Mouse (Mus musculus) MEL (cell line): Measurements from ENCODE around the gene Map3k12. TPM values are rescaled to one million over a fixed set of nuclear protein-coding genes. Genes with fewer than 3 reads are reported as not detected.

Source experiments
- DNase-seq: peaks from one replicate; pipeline ENCODE4 v3.0.0; 2011; ENCODE audit warnings: low read depth, low spot score
- H3K27ac ChIP-seq: 2 replicates; pipeline ENCODE4 v1.5.1; 2012; ENCODE audit warnings: low read depth, mild to moderate bottlenecking, control low read depth, low read length, moderate library complexity; ENCODE audit not compliant: control insufficient read depth
- H3K27me3 ChIP-seq, 2 experiments: fragments of 150-350 bp in 1 of 2; sonication (generic) in 1 of 2; 2 replicates each; pipeline ENCODE4 v1.6.1; 2012; ENCODE audit warnings: low read length in 2 of 2, mild to moderate bottlenecking in 2 of 2, improper control_type of control experiment in 1 of 2, moderate library complexity in 1 of 2; ENCODE audit not compliant: insufficient read depth in 2 of 2, control insufficient read depth in 1 of 2
- H3K36me3 ChIP-seq, 2 experiments: 2 replicates each; pipeline ENCODE4 v1.6.1; 2012 to 2014; ENCODE audit warnings: low read length in 2 of 2, improper control_type of control experiment in 1 of 2, inconsistent platforms in 1 of 2, mild to moderate bottlenecking in 1 of 2; ENCODE audit not compliant: insufficient read depth in 2 of 2, control insufficient read depth in 1 of 2
- H3K4me1 ChIP-seq, 2 experiments: fragments of 150-350 bp in 1 of 2; sonication (generic) in 1 of 2; 2 replicates each; pipeline ENCODE4 v1.6.1; 2012; ENCODE audit warnings: low read length in 2 of 2, improper control_type of control experiment in 1 of 2, mild to moderate bottlenecking in 1 of 2; ENCODE audit not compliant: insufficient read depth in 2 of 2, control insufficient read depth in 1 of 2
- H3K4me3 ChIP-seq, 2 experiments: fragments of 150-350 bp in 1 of 2; sonication (generic) in 1 of 2; 2 replicates each; pipeline ENCODE4 v1.5.1; 2012; ENCODE audit warnings: low read depth in 2 of 2, low read length in 2 of 2, mild to moderate bottlenecking in 2 of 2, moderate library complexity in 2 of 2, control low read depth in 1 of 2, improper control_type of control experiment in 1 of 2; ENCODE audit not compliant: control insufficient read depth in 1 of 2, insufficient read depth in 1 of 2
- H3K79me2 ChIP-seq: 2 replicates; pipeline ENCODE4 v1.6.1; 2012; ENCODE audit warnings: mild to moderate bottlenecking, low read length, moderate library complexity; ENCODE audit not compliant: control insufficient read depth, poor library complexity, insufficient read depth
- H3K9ac ChIP-seq: 2 replicates; pipeline ENCODE4 v1.6.1; 2012; ENCODE audit warnings: low read depth, mild to moderate bottlenecking, control low read depth, low read length, moderate library complexity; ENCODE audit not compliant: control insufficient read depth, poor library complexity, severe bottlenecking
- H3K9me3 ChIP-seq: fragments of 150-350 bp; sonication (generic); replicated peaks from 2 replicates; pipeline ENCODE4 v1.6.1; 2012; ENCODE audit warnings: mild to moderate bottlenecking, low read length, improper control_type of control experiment, moderate library complexity; ENCODE audit not compliant: insufficient read depth
- BHLHE40 ChIP-seq: IDR thresholded peaks from 2 replicates; pipeline ENCODE4 v1.6.1; 2012; ENCODE audit warnings: low read depth, mild to moderate bottlenecking, inconsistent platforms, low read length, improper control_type of control experiment, borderline replicate concordance
- CHD1 ChIP-seq: IDR thresholded peaks from 2 replicates; pipeline ENCODE4 v1.6.1; 2012; ENCODE audit warnings: low read depth, mild to moderate bottlenecking, inconsistent platforms, low read length, improper control_type of control experiment
- CTCF ChIP-seq, 3 experiments: IDR thresholded peaks in 2 of 3; conservative IDR thresholded peaks in 1 of 3; 2 replicates each; pipeline ENCODE4 v1.5.1; 2011 to 2012; ENCODE audit warnings: low read length in 3 of 3, low read depth in 2 of 3, mild to moderate bottlenecking in 2 of 3, improper control_type of control experiment in 1 of 3, inconsistent platforms in 1 of 3, mixed read lengths in 1 of 3, moderate library complexity in 1 of 3; ENCODE audit not compliant: control insufficient read depth in 1 of 3, insufficient read depth in 1 of 3, poor library complexity in 1 of 3, severe bottlenecking in 1 of 3
- E2F4 ChIP-seq: IDR thresholded peaks from 2 replicates; pipeline ENCODE4 v1.6.1; 2011; ENCODE audit warnings: low read depth, low read length, improper control_type of control experiment, borderline replicate concordance
- ELF1 ChIP-seq: IDR thresholded peaks from 2 replicates; pipeline ENCODE4 v1.6.1; 2014; ENCODE audit warnings: low read depth, mild to moderate bottlenecking, inconsistent platforms, low read length, improper control_type of control experiment, moderate library complexity
- EP300 ChIP-seq, 2 experiments: IDR thresholded peaks; 2 replicates each; pipeline ENCODE4 v1.6.1; 2011; ENCODE audit warnings: improper control_type of control experiment in 2 of 2, low read length in 2 of 2, low read depth in 1 of 2, mild to moderate bottlenecking in 1 of 2
- ETS1 ChIP-seq: IDR thresholded peaks from 2 replicates; pipeline ENCODE4 v1.6.1; 2012; ENCODE audit warnings: low read depth, mild to moderate bottlenecking, inconsistent platforms, low read length, improper control_type of control experiment, moderate library complexity
- GABPA ChIP-seq: IDR thresholded peaks from 2 replicates; pipeline ENCODE4 v1.6.1; 2012; ENCODE audit warnings: low read depth, mild to moderate bottlenecking, inconsistent platforms, low read length, improper control_type of control experiment, moderate library complexity
- GATA1 ChIP-seq: IDR thresholded peaks from 2 replicates; pipeline ENCODE4 v1.6.1; 2011; ENCODE audit warnings: low read depth, low read length, improper control_type of control experiment
- HCFC1 ChIP-seq: IDR thresholded peaks from 2 replicates; pipeline ENCODE4 v1.6.1; 2012; ENCODE audit warnings: low read depth, mild to moderate bottlenecking, inconsistent platforms, low read length, improper control_type of control experiment, moderate library complexity
- JUND ChIP-seq: IDR thresholded peaks from 2 replicates; pipeline ENCODE4 v1.6.1; 2011; ENCODE audit warnings: low read depth, mild to moderate bottlenecking, improper control_type of control experiment, low read length
- KAT2A ChIP-seq: conservative IDR thresholded peaks from 2 replicates; pipeline ENCODE4 v1.6.1; 2012; ENCODE audit warnings: low read depth, low read length, improper control_type of control experiment, inconsistent platforms
- MAFK ChIP-seq: IDR thresholded peaks from 2 replicates; pipeline ENCODE4 v1.6.1; 2011; ENCODE audit warnings: low read depth, mild to moderate bottlenecking, low read length, improper control_type of control experiment, borderline replicate concordance
- MAX ChIP-seq: IDR thresholded peaks from 2 replicates; pipeline ENCODE4 v1.6.1; 2011; ENCODE audit warnings: low read length, improper control_type of control experiment
- MAZ ChIP-seq: IDR thresholded peaks from 2 replicates; pipeline ENCODE4 v1.6.1; 2012; ENCODE audit warnings: low read depth, mild to moderate bottlenecking, inconsistent platforms, low read length, improper control_type of control experiment
- MEF2A ChIP-seq: IDR thresholded peaks from 2 replicates; pipeline ENCODE4 v1.6.1; 2014; ENCODE audit warnings: low read depth, mild to moderate bottlenecking, inconsistent platforms, low read length, improper control_type of control experiment; ENCODE audit not compliant: poor library complexity, insufficient replicate concordance, severe bottlenecking; ENCODE audit errors: extremely low read depth
- MYB ChIP-seq: IDR thresholded peaks from 2 replicates; pipeline ENCODE4 v1.6.1; 2011; ENCODE audit warnings: mild to moderate bottlenecking, low read depth, low read length, improper control_type of control experiment
- MYC ChIP-seq: IDR thresholded peaks from 2 replicates; pipeline ENCODE4 v1.6.1; 2011; ENCODE audit warnings: low read depth, mild to moderate bottlenecking, low read length, improper control_type of control experiment, moderate library complexity
- NELFE ChIP-seq: IDR thresholded peaks from 2 replicates; pipeline ENCODE4 v1.6.1; 2011; ENCODE audit warnings: low read depth, low read length, improper control_type of control experiment
- POLR2A ChIP-seq, 2 experiments: IDR thresholded peaks; 2 replicates each; pipeline ENCODE4 v1.6.1; 2011 to 2012; ENCODE audit warnings: low read length in 2 of 2, mild to moderate bottlenecking in 2 of 2, control low read depth in 1 of 2, improper control_type of control experiment in 1 of 2, low read depth in 1 of 2, moderate library complexity in 1 of 2; ENCODE audit not compliant: control insufficient read depth in 1 of 2, insufficient read depth in 1 of 2, poor library complexity in 1 of 2
- POLR2AphosphoS2 ChIP-seq: IDR thresholded peaks from 2 replicates; pipeline ENCODE4 v1.6.1; 2011; ENCODE audit warnings: low read length, improper control_type of control experiment
- POLR2AphosphoS5 ChIP-seq: IDR thresholded peaks from 2 replicates; pipeline ENCODE4 v1.6.1; 2012; ENCODE audit warnings: low read depth, borderline replicate concordance, mild to moderate bottlenecking, inconsistent platforms, low read length, moderate library complexity, mixed read lengths
- RAD21 ChIP-seq: IDR thresholded peaks from 2 replicates; pipeline ENCODE4 v1.6.1; 2011; ENCODE audit warnings: mild to moderate bottlenecking, low read depth, low read length, improper control_type of control experiment
- RCOR1 ChIP-seq: IDR thresholded peaks from 2 replicates; pipeline ENCODE4 v1.6.1; 2012; ENCODE audit warnings: low read depth, mild to moderate bottlenecking, inconsistent platforms, low read length, improper control_type of control experiment
- SIN3A ChIP-seq: IDR thresholded peaks from 2 replicates; pipeline ENCODE4 v1.6.1; 2012; ENCODE audit warnings: low read length, improper control_type of control experiment, inconsistent platforms
- TAL1 ChIP-seq: IDR thresholded peaks from 2 replicates; pipeline ENCODE4 v1.6.1; 2012; ENCODE audit warnings: mild to moderate bottlenecking, inconsistent platforms, low read length, moderate library complexity, mixed read lengths
- TCF12 ChIP-seq: IDR thresholded peaks from 2 replicates; pipeline ENCODE4 v1.6.1; 2014; ENCODE audit warnings: low read depth, mild to moderate bottlenecking, inconsistent platforms, low read length, improper control_type of control experiment, moderate library complexity
- USF1 ChIP-seq: IDR thresholded peaks from 2 replicates; pipeline ENCODE4 v1.6.1; 2014; ENCODE audit warnings: low read depth, mild to moderate bottlenecking, inconsistent platforms, low read length, improper control_type of control experiment, moderate library complexity
- USF2 ChIP-seq, 2 experiments: IDR thresholded peaks; 2 replicates each; pipeline ENCODE4 v1.6.1; 2011 to 2012; ENCODE audit warnings: improper control_type of control experiment in 2 of 2, low read length in 2 of 2, borderline replicate concordance in 1 of 2, inconsistent platforms in 1 of 2, low read depth in 1 of 2, mild to moderate bottlenecking in 1 of 2; ENCODE audit not compliant: insufficient read depth in 1 of 2
- ZC3H11A ChIP-seq: IDR thresholded peaks from 2 replicates; pipeline ENCODE4 v1.6.1; 2012; ENCODE audit warnings: low read depth, mild to moderate bottlenecking, inconsistent platforms, low read length, improper control_type of control experiment
- ZKSCAN1 ChIP-seq: IDR thresholded peaks from 2 replicates; pipeline ENCODE4 v1.6.1; 2012; ENCODE audit warnings: low read depth, mild to moderate bottlenecking, inconsistent platforms, low read length, improper control_type of control experiment, moderate library complexity
- ZMIZ1 ChIP-seq: IDR thresholded peaks from 2 replicates; pipeline ENCODE4 v1.6.1; 2012; ENCODE audit warnings: low read depth, mild to moderate bottlenecking, inconsistent platforms, low read length, improper control_type of control experiment, moderate library complexity
- ZNF384 ChIP-seq: IDR thresholded peaks from 2 replicates; pipeline ENCODE4 v1.6.1; 2012; ENCODE audit warnings: low read depth, mild to moderate bottlenecking, inconsistent platforms, low read length, improper control_type of control experiment
- polyA plus RNA-seq, 2 experiments: library from polyadenylated mRNA; stranded (reverse) in 1 of 2; unstranded in 1 of 2; fragments of >175 nt in 1 of 2; fragments of >200 nt in 1 of 2; gene quantifications; 2 replicates each; pipeline versions ENCODE4 v1.2.1 to v1.2.4; 2012; ENCODE audit warnings: low replicate concordance in 2 of 2, low read depth in 1 of 2; ENCODE audit not compliant: insufficient read length in 2 of 2, insufficient read depth in 1 of 2, missing spikeins in 1 of 2
- total RNA-seq: library from RNA; depleted of rRNA; stranded (reverse); fragments of 300-350 nt; gene quantifications from 2 replicates; pipeline ENCODE4 v1.2.3, GENCODE M21; 2012

Gene Map3k12
- total and polyA plus RNA-seq, 3 experiments = 1.7 to 2.8 TPM; not detected in 1

GRCm38 (mm10) chr15:102517976-102518858 is 1.4 kb upstream of the Map3k12 start, which contains the start of gene Tarbp2 (continued):
- TF ChIP-seq ETS1 (peak; percentile 65; the same call in 1 of the 2 replicates), TAL1 (no peak; the same call in 1 of the 2 replicates), GATA1 (no peak), TCF12 (peak; percentile 80), MYC (peak; percentile 89)
- TF ChIP-seq, all 39 proteins: peak for 22

GRCm38 (mm10) chr15:102517631-102517975 is 739 bp upstream of the Map3k12 start:
- Histone ChIP-seq H3K36me3 (peaks cover 0 to 16% of the 10 kb centered on the region in 2 experiments; a peak in 2 of 4 replicates), H3K4me1 (peaks cover 5 to 20% of the 10 kb centered on the region in 2 experiments; a peak in 3 of 4 replicates), H3K9ac (peak overlapping the region; percentile 69), H3K27me3 (no peaks in the 10 kb centered on the region), H3K79me2 (peaks cover 17% of the 10 kb centered on the region), H3K4me3 (peak overlapping the region; percentile 70 to 78), H3K27ac (peak overlapping the region; percentile 55), H3K9me3 (no peaks in the 10 kb centered on the region)
- no peak for DNase-seq
- TF ChIP-seq USF1 = no peak
- TF ChIP-seq USF2 (IDR thresholded peaks at IDR 0.05; ENCODE audit: borderline replicate concordance in 1 of 2, insufficient read depth in 1 of 2, low read depth in 1 of 2, low read length in 2 of 2) = no peak
- TF ChIP-seq MAFK = no peak
- no peak for TF ChIP-seq GATA1
- no peak for TF ChIP-seq E2F4
- no peak for TF ChIP-seq ZKSCAN1
- no peak for TF ChIP-seq ZC3H11A
- TF ChIP-seq RCOR1 = no peak
- peak; percentile 81 for TF ChIP-seq MAZ
- TF ChIP-seq MYC = peak; percentile 65; the same call in 1 of the 2 replicates
- no peak for TF ChIP-seq JUND
- no peak for TF ChIP-seq MEF2A
- TF ChIP-seq MAX = peak; percentile 41; the same call in 1 of the 2 replicates
- peak; percentile 98 for TF ChIP-seq NELFE
- TF ChIP-seq ELF1 = no peak
- TF ChIP-seq KAT2A = no peak
- no peak for TF ChIP-seq ZNF384
- TF ChIP-seq BHLHE40 = no peak
- TF ChIP-seq POLR2A (IDR thresholded peaks at IDR 0.05; ENCODE audit: control insufficient read depth in 1 of 2, insufficient read depth in 1 of 2, low read depth in 1 of 2, low read length in 2 of 2, poor library complexity in 1 of 2) = peak; percentile 89 to 94
- peak; percentile 93 for TF ChIP-seq POLR2AphosphoS2
- no peak for TF ChIP-seq RAD21
- peak; percentile 99 for TF ChIP-seq ZMIZ1
- no peak for TF ChIP-seq CTCF (IDR thresholded peaks at IDR 0.05 in 2 of 3, conservative IDR thresholded peaks at IDR 0.05 in 1 of 3; ENCODE audit: control insufficient read depth in 1 of 3, insufficient read depth in 1 of 3, low read depth in 2 of 3, low read length in 3 of 3, poor library complexity in 1 of 3, severe bottlenecking in 1 of 3)
- TF ChIP-seq POLR2AphosphoS5 = no peak
- no peak for TF ChIP-seq GABPA
- no peak for TF ChIP-seq CHD1
- no peak for TF ChIP-seq EP300 (IDR thresholded peaks at IDR 0.05; ENCODE audit: low read depth in 1 of 2, low read length in 2 of 2)
- TF ChIP-seq HCFC1 = no peak
- TF ChIP-seq MYB = no peak
- no peak for TF ChIP-seq ETS1
- TF ChIP-seq SIN3A = peak; percentile 50; the same call in 1 of the 2 replicates
- peak; percentile 74 for TF ChIP-seq TCF12
